Mouse (Mus musculus) skeletal muscle tissue, adult 2 months (tissue): Measurements from ENCODE around the gene Gpr35.

Experiments used
- DNase-seq: peaks from one replicate; pipeline ENCODE4 v3.0.0-alpha.2; 2012; ENCODE audit warnings: low read depth, low spot score

Gene Gpr35

DNA sequence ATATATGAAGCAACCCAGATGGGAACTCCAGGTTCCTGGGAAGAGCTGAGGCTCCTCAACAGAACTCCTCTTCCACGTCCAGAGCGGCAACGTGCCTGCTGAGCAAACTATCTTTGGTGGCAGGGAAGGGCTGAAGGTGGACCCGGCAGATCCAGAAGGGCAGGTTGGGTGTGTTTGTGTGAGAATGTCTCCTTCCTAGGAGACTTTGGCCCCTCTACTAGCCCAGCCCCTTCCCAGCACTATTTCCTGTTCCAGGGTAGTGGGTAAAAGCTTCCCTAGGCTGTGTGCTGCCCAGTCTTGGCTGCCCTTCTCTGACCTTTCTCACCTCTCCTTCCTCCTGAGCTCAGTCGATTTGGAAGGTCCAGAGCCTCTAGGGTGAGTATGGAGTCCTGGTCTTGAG is at the start of gene Gpr35:
Gpr35 (plus strand) TSS at position 259 of the 400 bp plus-strand sequence.
- DNase-seq: no peak

DNA sequence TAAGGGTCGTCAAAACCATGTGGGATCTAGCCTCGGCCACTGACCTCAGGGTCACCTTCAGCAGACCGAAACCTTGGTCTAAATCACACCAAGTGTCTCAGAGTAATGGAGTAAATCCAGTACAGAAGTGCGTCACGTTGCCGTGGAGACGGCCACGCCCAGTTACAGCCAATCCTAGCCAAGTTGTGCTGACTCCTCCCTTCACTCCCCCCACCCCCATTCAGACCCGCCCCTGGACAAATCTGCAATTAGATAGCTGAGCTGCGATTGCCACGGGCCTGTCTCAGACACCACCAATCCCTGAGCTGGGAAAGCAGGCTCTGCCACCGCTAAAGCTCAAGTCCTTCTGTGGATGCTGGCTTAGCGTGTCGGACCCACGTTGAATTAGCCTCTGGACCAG is 47.9 kb upstream of the Gpr35 start, which contains the start of gene Ankmy1:
Ankmy1 (minus strand) TSS at position 121 of the 400 bp plus-strand sequence.
- DNase-seq: no peak

- no peak for DNase-seq
Measured at GRCm38 (mm10) chr1:92903627-92904026, 47.0 kb upstream of the Gpr35 start.

- DNase-seq: no peak
Measured at GRCm38 (mm10) chr1:92905703-92906310, 44.9 kb upstream of the Gpr35 start.

DNA sequence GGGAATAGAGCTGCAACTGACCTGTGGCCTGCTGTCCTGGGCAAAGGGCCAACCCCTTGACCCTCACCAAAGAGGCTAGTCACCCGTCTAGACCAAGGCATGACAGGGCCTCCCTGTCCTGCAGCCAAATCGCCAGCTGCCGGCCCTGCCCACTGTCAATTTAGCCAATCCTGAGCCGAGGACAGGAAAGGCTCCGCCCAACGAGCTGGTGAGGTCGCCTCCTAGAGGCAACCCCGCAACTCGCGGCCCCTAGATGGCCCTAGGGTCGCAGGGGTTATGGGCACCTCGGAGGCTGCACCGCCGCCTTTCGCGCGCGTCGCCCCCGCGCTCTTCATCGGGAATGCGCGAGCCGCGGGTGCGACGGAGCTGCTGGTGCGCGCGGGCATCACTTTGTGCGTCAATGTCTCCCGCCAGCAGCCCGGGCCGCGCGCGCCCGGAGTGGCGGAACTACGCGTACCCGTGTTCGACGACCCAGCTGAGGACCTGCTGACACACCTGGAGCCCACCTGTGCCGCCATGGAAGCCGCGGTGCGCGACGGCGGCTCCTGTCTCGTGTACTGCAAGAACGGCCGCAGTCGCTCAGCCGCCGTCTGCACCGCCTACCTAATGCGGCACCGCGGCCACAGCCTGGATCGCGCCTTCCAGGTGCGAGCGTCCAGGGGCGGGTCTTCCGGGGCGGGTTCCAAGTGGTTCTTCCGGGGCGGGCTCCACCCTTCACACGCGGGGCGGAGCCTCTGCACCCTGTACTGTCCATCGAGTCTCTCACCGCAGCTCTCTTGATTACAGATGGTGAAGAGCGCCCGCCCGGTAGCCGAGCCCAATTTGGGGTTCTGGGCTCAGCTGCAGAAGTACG is 43.7 kb upstream of the Gpr35 start, which contains the start of gene Dusp28:
Dusp28 (plus strand) TSS at position 203 of the 853 bp plus-strand sequence.
- peak; percentile 92 for DNase-seq

DNA sequence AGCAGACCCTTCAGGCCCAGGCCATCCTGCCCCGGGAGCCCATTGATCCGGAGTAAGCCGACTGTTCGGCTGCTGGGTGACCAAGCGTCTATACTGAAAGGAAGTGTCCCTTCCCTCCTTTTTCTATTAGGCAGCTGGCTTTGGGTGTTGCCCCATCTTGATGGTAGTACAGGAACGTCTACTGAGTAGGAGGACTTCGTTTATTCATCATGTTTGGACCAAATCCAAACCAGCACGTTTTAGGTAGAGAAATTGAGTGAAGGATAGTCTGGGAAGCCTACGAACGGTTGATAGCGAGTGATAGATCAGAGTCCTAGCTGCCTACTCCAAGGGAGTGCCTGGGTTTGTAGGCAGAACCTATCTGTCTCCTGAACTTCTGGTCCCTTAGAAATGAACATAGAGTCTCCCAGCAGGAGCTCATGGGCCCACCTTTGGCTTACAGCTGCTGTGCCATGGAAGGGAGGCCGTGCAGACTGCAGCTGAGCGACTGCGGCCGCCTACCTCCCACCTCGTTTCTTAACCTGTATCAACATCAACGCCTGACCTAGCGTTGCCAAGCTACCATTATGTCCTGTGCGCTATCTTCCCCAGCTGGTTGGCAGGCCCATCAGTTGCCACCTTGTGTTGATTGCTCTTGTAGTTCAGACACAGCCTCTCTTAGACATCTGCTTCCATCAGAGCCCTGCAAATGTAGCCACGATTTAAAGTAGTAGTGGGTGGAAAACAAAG is 42.9 kb upstream of the Gpr35 start:
- peak; percentile 27 for DNase-seq

- DNase-seq: no peak
Measured at GRCm38 (mm10) chr1:92908664-92909063, 42.0 kb upstream of the Gpr35 start.

- no peak for DNase-seq
Measured at GRCm38 (mm10) chr1:92909068-92909467, 41.6 kb upstream of the Gpr35 start.

GRCm38 (mm10) chr1:92910239-92910885 is 40.3 kb upstream of the Gpr35 start, which contains the start of gene Rnpepl1:
Gene Rnpepl1, plus strand, starts transcription at chr1:92910783.
- peak; percentile 43 for DNase-seq

- peak; percentile 38 for DNase-seq
Measured at GRCm38 (mm10) chr1:92910925-92911720, 39.5 kb upstream of the Gpr35 start.

GRCm38 (mm10) chr1:92911721-92912138 is 38.9 kb upstream of the Gpr35 start:
- DNase-seq: no peak

DNA sequence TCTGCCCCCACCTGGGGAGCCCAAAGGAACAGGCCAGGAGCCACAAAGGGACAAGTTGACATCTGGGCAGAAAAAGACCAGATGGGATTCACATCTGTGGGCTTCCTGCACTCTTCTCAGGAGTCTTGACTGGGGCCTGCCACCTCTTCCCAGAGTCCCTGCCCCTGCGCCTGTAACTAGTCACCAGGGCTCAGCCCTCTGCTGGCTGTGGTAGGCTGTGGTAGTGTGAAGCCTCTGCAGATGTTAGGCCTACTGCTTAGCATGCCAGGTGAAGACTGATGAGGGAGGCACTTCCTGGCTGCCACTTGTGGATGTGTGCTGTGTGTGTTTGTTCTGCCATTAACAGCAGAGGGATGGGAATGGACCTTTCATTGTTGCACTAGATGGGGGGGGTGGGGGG is 38.4 kb upstream of the Gpr35 start:
- DNase-seq: no peak

- no peak for DNase-seq
Measured at GRCm38 (mm10) chr1:92914239-92914638, 36.4 kb upstream of the Gpr35 start.

GRCm38 (mm10) chr1:92914993-92915392 is 35.7 kb upstream of the Gpr35 start:
- DNase-seq: no peak

DNA sequence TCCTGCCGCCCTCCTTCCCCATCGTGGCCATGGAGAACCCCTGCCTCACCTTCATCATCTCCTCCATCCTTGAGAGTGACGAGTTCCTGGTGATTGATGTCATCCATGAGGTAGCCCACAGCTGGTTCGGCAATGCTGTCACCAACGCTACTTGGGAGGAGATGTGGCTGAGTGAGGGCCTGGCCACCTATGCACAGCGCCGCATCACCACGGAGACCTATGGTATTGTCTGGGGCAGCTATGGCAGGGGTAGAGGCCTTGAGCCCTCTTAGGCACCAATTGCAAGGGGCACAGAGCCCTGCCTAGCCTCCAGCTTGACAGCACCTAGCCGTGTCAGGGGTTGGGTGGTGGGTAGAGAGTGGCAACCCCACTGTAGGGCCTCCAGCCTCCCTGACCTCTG is 33.9 kb upstream of the Gpr35 start:
- no peak for DNase-seq

- no peak for DNase-seq
Measured at GRCm38 (mm10) chr1:92919151-92919550, 31.5 kb upstream of the Gpr35 start.

DNA sequence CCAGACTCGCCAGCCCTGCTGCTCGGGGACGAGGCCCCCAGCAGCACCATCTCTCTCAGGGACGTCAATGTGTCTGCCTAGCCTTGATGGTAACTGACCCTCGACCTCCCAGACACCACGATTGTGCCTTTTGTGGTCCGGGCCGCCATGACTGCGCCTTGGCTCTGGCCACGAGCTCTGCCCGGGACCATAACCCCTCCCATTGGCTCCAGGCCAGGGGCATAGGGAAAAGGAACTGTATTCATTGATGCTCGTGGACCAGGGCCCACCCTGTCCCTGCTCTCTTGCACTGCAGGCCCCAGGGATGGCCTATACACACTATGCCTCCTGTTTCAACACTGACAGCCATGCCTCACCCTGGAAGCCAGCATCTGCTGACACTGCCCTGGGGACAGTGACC is 30.9 kb upstream of the Gpr35 start:
- no peak for DNase-seq

DNA sequence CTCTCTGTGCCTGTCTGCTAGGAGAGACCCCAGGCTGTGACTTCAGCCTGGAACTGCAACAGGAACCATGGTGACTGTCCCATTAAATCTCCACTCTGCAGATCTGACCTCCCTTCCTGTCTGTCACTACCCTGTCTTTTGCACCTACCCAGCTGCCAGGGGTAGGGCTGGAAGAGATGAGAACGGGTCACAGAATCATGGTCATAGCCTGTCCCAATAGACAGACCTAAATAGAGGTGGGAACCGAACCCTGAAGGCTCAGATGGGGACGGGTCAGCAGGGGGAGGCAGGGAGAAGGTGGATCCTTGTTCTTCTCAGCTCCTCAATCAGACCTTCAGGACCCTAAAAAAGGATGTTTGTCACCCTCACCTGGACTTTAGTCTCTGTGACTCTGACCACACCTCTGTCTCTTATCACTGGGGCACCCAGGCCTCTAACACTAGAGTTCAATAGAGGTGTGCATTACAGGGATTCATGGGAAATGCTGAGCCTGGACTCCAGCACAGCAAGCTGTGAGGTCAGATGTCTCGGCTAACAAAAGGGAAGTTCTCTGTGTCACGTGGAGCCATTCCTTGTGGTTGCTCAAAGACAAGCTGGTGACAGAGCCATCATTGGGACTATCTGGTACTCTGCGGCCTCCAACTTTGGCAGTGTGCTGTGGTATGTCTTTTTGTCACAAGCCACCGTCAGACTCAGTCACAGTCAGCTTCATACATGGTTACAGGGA is 30.0 kb upstream of the Gpr35 start:
- no peak for DNase-seq

DNA sequence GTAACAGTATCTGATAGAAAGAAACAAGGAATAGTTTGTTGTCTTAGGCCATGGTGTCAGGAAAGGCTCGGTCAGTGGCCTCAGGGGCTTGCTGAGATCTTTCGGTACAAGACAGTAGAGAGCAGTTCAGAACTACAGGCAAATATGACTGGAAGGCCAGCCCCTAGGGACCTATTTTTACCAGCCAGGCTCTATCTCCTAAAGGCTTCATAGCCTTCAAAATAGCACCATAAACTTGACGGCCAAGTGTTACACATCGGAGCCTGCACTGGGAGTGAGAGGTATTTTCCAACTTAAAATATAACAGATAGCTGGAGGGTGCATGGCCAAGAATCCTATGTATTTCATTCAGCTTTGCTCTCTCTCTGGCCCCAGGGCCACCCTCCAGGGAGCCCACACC is 29.2 kb upstream of the Gpr35 start:
- no peak for DNase-seq

DNA sequence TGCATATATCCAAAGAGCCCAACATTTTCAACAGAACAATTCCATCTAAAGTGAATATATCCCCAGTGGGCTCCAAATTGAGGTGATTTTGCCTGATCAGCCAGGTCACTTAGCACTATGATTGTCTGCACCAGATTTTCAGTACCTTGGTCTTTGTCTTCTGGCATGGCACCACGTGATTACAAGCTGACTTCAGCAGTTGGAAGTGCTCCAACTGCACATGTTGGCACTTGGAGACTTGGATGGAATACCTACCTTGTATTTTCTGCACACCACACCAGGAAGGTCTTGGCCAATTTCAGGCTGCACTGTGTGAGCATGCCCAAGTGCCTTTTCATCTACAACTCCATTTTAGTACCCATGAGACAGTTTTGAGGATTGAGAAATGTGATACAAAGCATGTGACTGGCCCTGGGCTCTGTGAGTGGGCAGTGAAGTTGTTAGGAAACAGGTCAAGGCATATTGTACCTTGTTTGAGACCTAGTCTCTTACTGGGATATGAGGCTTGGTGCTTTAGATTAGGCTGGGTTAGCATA is 20.4 kb upstream of the Gpr35 start:
- no peak for DNase-seq
